16 mouse cellular contexts compared by ENCODE assay signal in genomic region chr14:101465893-101466292, GRCm38 (mm10).
"Had no signal": no experiment of that assay in that cellular context is flagged by ENCODE, and none has a peak within 500 bp of the region (broad histone marks: within the 10 kb centered on the region; RNA-seq: fewer than 3 reads in every experiment).

No protein-coding gene starts in this region.

- H3K9me3 ChIP-seq: neural tube, embryonic 13.5 days; neural tube, embryonic 15.5 days; stomach, embryonic 15.5 days had no signal

- DNase-seq: retina, postnatal 1 day; right cerebral cortex, adult 18-20 months; right cerebral cortex, postnatal 14 days; right cerebral cortex, postnatal 25 days; right cerebral cortex, postnatal 4 days; spleen, adult 18-20 months; thymus, adult 18-20 months; thymus, adult 2 months; thymus, postnatal 14 days; thymus, postnatal 25 days; thymus, postnatal 36 days; thymus, postnatal 4 days had no signal

- H3K27me3 ChIP-seq: neural tube, embryonic 13.5 days; neural tube, embryonic 15.5 days; stomach, embryonic 15.5 days had no signal

- H3K4me2 ChIP-seq: neural tube, embryonic 13.5 days; neural tube, embryonic 15.5 days; stomach, embryonic 15.5 days had no signal

- H3K9ac ChIP-seq: neural tube, embryonic 13.5 days; neural tube, embryonic 15.5 days; stomach, embryonic 15.5 days had no signal

- H3K36me3 ChIP-seq: neural tube, embryonic 13.5 days; neural tube, embryonic 15.5 days; stomach, embryonic 15.5 days had no signal

- H3K4me3 ChIP-seq: neural tube, embryonic 13.5 days; neural tube, embryonic 15.5 days; stomach, embryonic 15.5 days had no signal

- H3K4me1 ChIP-seq: stomach, embryonic 15.5 days had no signal

- H3K27ac ChIP-seq: neural tube, embryonic 13.5 days; neural tube, embryonic 15.5 days; stomach, embryonic 15.5 days; stomach, postnatal 0 days had no signal
